Mouse (Mus musculus): ENCODE results near the gene Mmp3.
"Not testable (repeated sequence)": the region's sequence is repeated elsewhere in the genome, so short reads cannot be mapped to it uniquely, and the experiment has no call there.

The Mmp3 gene

DNA sequence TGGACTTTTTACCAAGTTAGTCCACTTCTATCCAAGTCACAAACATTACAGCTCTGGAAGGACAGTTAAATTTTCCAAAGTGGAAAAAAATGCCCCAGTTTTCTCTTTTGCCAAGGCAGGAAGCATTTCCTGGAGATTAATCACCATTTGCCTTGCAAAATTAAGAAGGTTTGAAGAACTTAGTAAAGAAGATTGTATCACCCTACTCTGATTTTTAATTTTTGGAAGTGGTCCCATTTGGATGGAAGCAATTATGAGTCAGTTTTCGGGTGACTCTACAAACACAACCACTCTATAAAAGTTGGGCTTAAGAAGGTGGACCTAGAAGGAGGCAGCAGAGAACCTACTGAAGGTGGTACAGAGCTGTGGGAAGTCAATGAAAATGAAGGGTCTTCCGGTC is at the start of gene Mmp3:
Gene Mmp3, plus strand, starts transcription at position 301 of the 400 bp plus-strand sequence.
- DNase-seq (ENCODE audit: low spot score), result no peak

DNA sequence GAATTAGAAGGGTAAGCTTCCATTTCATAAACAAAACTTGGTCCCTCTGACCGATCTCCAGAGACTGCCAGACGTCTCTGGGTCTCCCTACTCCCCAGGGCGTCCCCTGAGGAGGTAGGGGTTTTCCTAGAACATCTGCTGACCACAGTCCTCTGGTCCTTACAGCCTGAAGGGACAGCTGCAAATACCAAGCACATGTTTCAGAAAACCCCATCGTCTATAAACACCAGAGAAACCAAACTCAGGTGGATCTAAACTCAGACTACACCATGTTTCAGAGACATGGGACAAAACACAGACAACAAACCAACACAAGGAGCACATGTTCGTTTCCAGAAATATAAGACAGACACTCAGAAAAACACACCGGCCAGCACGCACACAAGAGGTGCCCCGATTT is 49.1 kb upstream of the Mmp3 start:
- DNase-seq (ENCODE audit: low spot score), result not testable (repeated sequence)

DNA sequence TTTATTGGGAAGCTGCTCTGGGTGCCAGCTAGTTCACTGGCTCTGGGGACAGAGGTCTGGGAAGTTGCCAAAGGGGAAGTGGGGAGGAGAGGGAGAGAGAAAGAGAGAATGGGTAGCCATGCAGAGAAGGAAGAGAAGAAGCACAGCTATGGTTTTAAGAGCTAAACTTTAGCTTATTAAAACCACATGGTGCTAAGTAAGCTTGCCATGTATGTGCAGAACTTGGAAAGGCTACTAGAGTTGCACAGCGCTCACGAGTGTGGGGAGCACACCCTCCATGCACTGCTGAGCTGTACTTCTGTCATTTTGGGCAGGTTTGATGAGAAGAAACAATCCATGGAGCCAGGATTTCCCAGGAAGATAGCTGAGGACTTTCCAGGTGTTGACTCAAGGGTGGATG is 7.7 kb downstream of the Mmp3 start:
- DNase-seq (ENCODE audit: low spot score), result no peak

DNA sequence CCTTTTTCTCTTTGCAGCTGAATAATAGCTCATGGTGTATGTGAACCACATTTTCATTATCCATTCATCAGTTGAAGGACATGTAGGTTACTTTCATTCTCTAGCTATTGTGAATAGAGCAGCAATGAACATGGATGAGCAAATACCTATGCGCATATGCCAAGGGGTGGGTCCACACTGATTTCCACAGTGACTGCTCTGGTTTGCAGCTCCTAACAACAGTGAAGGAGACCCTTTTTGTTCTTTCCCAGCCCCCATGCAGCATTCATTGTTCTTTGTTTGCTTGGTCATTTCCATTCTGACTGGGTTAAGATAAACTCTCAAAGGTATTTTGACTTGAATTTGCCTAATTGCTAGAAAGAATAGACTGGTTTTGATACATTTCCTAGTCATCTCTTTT is 24.6 kb downstream of the Mmp3 start:
- DNase-seq (ENCODE audit: low spot score), result no peak

DNA sequence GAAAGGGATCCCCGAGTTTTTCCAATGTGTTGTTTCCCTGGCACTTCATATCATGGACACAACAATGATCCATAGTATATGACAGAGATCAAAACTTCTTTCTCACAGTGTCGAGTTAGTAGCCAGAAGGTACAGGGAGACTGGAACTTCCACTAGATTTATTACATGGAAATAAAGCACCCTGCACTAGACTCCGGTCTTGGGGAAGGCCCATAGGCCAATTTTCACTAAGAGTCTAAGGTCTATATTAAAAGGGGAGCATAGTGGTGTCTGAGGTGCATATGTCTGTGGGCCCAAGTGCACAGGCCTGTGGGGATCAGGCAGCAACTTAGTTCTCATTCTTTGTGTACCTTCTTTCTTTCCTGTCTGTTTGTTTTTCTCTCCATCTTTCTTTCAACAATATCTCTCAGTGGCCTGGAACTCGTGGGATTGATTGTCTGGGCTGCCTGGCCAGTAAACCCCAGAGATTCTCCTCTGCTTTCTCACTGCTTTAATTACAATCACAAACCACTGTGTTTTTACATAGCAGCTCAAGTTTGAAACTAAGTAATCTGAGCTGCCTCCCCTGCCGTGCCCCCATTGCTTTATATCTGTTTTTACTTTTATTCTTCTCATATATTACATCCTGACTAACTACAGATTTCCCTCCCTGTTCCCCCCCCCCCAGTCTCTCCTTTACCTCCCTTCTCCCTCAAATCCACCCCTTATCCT is 38.2 kb downstream of the Mmp3 start:
- no peak for DNase-seq (ENCODE audit: low spot score)

DNA sequence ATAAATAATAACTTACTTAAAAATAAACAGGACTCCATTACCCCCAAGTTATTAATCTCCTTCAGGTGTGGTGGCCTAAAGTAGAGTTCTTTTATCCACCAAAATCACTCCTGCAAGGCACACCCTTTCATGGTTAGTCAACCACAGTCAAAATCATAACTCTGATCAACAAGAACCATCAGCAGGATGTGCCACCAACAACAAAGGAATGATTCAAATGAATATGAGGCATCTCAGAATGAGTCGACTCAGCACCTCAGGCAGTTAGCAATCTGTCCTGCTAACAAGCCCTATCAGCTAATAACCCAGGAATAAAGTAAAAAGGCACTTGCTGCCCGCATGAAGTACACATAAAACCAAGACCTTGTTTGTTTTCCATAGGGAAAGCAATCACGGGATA is 55.5 kb downstream of the Mmp3 start:
- DNase-seq (ENCODE audit: low spot score), result no peak

DNA sequence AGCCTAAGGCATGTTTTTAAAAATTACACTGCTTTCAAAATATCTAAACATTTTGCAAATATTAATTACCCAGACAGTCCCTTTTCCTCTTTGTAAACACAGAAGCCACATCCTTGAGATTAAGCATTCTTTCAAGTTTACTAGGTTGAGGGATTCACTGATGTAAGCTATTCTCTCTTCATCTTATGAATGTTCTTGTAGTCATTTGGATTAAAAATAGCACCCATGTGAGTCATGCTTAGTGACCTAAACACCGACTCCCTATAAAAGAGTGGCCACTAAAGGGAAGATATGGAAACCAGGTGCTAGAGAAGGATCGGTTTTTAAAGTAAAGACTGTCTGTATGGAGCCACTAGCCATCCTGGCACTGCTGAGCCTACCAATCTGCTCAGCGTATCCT is 56.4 kb downstream of the Mmp3 start, which contains the start of gene Mmp10:
Gene Mmp10, plus strand, starts transcription at position 302 of the 400 bp plus-strand sequence.
- no peak for DNase-seq (ENCODE audit: low spot score)
